Mouse (Mus musculus) embryonic facial prominence, embryonic 11.5 days (tissue): Measurements from ENCODE around the gene Olfr317. TPM values are rescaled to one million over a fixed set of nuclear protein-coding genes. Genes with fewer than 3 reads are reported as not detected.
"Not testable (repeated sequence)": the region's sequence is repeated elsewhere in the genome, so short reads cannot be mapped to it uniquely, and the experiment has no call there.

ENCODE experiments used
- ATAC-seq: fragments of 200-750 bp; cut with Nextera tagmentation; replicated peaks from 2 replicates; pipeline ENCODE4 v1.8.0; 2017; ENCODE audit warnings: low read depth; ENCODE audit not compliant: insufficient number of reproducible peaks, low FRiP score, low TSS enrichment
- DNase-seq: peaks from one replicate; pipeline ENCODE4 v3.0.0-alpha.2; 2015; ENCODE audit warnings: low spot score
- H3K27ac ChIP-seq: fragments of 300-500 bp; sonication (generic); replicated peaks from 2 replicates; pipeline ENCODE4 v1.5.1; 2014; ENCODE audit warnings: mild to moderate bottlenecking, low read depth, low read length, control low read depth
- H3K27me3 ChIP-seq: fragments of 300-500 bp; sonication (generic); 2 replicates; pipeline ENCODE4 v1.6.1; 2014; ENCODE audit warnings: mild to moderate bottlenecking, low read length, moderate library complexity, mixed read lengths; ENCODE audit not compliant: control insufficient read depth, insufficient read depth
- H3K36me3 ChIP-seq: fragments of 300-500 bp; sonication (generic); replicated peaks from 2 replicates; pipeline ENCODE4 v1.6.1; 2014; ENCODE audit warnings: low read depth, mild to moderate bottlenecking, low read length, moderate library complexity, mixed read lengths; ENCODE audit not compliant: control insufficient read depth, insufficient read depth
- H3K4me1 ChIP-seq: fragments of 300-500 bp; sonication (generic); 2 replicates; pipeline ENCODE4 v1.6.1; 2014; ENCODE audit warnings: low read length, mixed read lengths; ENCODE audit not compliant: control insufficient read depth, insufficient read depth
- H3K4me2 ChIP-seq: fragments of 300-500 bp; sonication (generic); 2 replicates; pipeline ENCODE4 v1.6.1; 2014; ENCODE audit warnings: low read depth, mild to moderate bottlenecking, control low read depth, low read length, moderate library complexity
- H3K4me3 ChIP-seq: fragments of 300-500 bp; sonication (generic); 2 replicates; pipeline ENCODE4 v1.5.1; 2014; ENCODE audit warnings: low read depth, low read length, control low read depth
- H3K9ac ChIP-seq: fragments of 300-500 bp; sonication (generic); replicated peaks from 2 replicates; pipeline ENCODE4 v1.6.1; 2014; ENCODE audit warnings: mild to moderate bottlenecking, control low read depth, low read length
- H3K9me3 ChIP-seq: fragments of 300-500 bp; sonication (generic); replicated peaks from 2 replicates; pipeline ENCODE4 v1.6.1; 2016; ENCODE audit warnings: mild to moderate bottlenecking, low read length, inconsistent platforms, mixed read lengths; ENCODE audit not compliant: control insufficient read depth
- WGBS: fragments of 180-500 bp; shearing (Covaris S2); extraction: QIAGEN DNeasy Blood & Tissue Kit; methylation state at CpG from one replicate; pipeline ENCODE4 v1.1.7; 2014; 5-methylcytosine and 5-hydroxymethylcytosine counted together
- polyA plus RNA-seq: library from polyadenylated mRNA; unstranded; fragments of >200 nt; fragmentation: Nextera tagmentation; extraction: Ambion mirVana; gene quantifications from 2 replicates; pipeline ENCODE4 v1.2.1, GENCODE M21; 2014

Gene Olfr317
- not detected in 2 replicates for polyA plus RNA-seq

DNA sequence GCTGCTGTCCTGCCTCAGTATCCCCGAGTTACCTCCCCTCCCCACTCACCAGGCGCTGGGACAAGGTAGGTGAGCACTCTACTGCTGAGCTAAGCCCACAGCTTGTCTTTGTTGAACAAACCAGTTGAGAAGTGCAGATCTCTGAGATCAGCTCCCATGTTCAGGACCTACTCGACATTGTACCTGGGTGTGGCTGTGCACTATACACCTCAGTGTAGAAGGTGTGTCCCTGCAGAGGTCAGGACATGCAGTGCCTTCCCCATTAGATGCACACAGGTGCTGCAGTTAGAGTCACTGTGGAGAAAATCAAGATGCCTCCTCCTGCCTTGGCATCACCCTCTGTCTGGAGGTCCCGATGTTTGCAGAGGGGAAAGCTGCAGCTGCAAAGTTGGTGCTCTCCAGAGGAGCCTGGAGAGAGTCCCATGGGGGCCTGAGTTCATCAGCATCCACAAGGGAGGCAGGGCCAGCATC, at the start of gene Olfr317:
Gene Olfr317, minus strand, starts transcription at position 421 of the 471 bp plus-strand sequence.
- H3K4me1 ChIP-seq, result no peaks in the 10 kb centered on the region
- H3K9me3 ChIP-seq, result no peaks in the 10 kb centered on the region
- WGBS, result 76% methylated on average over 4 of the region's 4 CpGs

DNA sequence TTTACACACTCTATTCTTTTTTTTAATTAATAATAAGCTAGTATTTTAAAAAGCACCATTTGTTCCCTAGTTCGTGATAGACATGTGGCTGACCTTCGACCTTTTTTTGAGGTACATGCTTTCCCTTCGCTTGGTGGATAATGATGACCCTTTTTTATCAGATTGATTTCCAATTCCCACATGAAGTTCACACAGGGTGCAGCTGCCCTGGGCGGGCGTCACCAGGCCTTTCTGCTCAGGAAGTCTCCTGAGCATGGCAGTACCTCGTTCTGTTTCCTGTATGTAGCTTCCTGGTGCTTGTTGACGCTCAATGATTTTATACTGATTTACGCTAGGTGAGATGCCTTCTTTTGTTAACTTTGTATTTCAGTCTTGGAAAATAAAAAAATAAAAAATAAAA, 49.3 kb upstream of the Olfr317 start:
- H3K36me3 ChIP-seq, result no peaks in the 10 kb centered on the region
- no peak overlapping the region for H3K9ac ChIP-seq
- WGBS, result 78% methylated on average over 8 of the region's 8 CpGs
- no peaks in the 10 kb centered on the region for H3K4me1 ChIP-seq
- DNase-seq (no peak), ATAC-seq (no peak)
- H3K9me3 ChIP-seq, result no peaks in the 10 kb centered on the region
- no peak overlapping the region for H3K4me2 ChIP-seq
- H3K27ac ChIP-seq, result no peak overlapping the region
- no peak overlapping the region for H3K4me3 ChIP-seq
- H3K27me3 ChIP-seq, result no peaks in the 10 kb centered on the region

More for the DNA sequence above, at the start of gene Olfr317:
- Histone ChIP-seq H3K27me3 (no peaks in the 10 kb centered on the region), H3K4me3 (no peak within 1 kb of the TSS), H3K9ac (no peak within 1 kb of the TSS), H3K4me2 (no peak within 1 kb of the TSS), H3K27ac (no peak within 1 kb of the TSS), H3K36me3 (no peaks in the 10 kb centered on the region)
- ATAC-seq, result no peak
- DNase-seq, result no peak

DNA sequence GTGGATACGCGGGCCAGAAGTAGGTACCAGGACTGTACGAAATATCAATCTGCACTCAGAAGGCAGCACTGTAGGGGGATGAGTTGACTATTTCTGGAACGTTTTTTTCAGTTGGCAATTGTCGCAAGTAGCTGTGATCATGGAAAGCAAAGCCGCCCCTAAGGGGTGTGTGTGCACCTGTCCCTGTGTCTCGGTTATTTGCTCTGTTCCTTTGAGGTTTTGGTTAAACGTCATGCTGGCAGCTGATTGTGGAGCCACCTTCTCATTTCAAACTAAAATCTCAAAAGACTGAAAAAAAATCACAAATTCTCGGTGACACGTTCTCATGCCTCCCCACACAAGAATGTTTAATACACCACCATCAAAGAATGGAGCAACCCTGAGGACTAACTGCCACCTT, 48.6 kb upstream of the Olfr317 start:
- H3K4me1 ChIP-seq, result no peaks in the 10 kb centered on the region
- no peaks in the 10 kb centered on the region for H3K36me3 ChIP-seq
- no peak overlapping the region for H3K4me2 ChIP-seq
- no peaks in the 10 kb centered on the region for H3K9me3 ChIP-seq
- no peaks in the 10 kb centered on the region for H3K27me3 ChIP-seq
- WGBS, result 90% methylated on average over 10 of the region's 10 CpGs
- DNase-seq (no peak), ATAC-seq (no peak)
- H3K27ac ChIP-seq, result no peak overlapping the region
- no peak overlapping the region for H3K4me3 ChIP-seq
- no peak overlapping the region for H3K9ac ChIP-seq

DNA sequence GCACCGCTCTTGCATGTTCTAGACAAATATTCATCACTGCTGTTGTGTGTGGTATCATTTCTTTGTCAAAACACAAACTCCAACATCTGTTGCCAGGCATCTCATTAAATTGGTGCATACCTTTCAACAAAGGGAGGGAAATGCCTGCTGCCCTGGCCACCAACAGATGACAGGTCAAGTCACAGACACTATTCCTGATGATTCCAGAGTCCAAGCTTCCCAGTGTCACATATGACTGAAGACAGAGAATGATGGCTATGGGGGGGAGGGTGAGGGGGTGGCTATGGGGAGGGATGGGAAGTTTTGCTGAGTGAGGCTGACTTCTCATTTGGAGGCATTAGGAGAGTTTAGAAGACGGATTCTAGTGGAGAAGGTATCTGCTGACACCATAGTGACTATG, 45.2 kb upstream of the Olfr317 start:
- no peak overlapping the region for H3K9ac ChIP-seq
- H3K4me2 ChIP-seq, result no peak overlapping the region
- no peaks in the 10 kb centered on the region for H3K36me3 ChIP-seq
- H3K27ac ChIP-seq, result no peak overlapping the region
- DNase-seq, result no peak
- no peak overlapping the region for H3K4me3 ChIP-seq
- H3K9me3 ChIP-seq, result no peaks in the 10 kb centered on the region
- WGBS, result 85% methylated on average over 2 of the region's 2 CpGs
- no peak for ATAC-seq
- H3K27me3 ChIP-seq, result no peaks in the 10 kb centered on the region
- no peaks in the 10 kb centered on the region for H3K4me1 ChIP-seq

DNA sequence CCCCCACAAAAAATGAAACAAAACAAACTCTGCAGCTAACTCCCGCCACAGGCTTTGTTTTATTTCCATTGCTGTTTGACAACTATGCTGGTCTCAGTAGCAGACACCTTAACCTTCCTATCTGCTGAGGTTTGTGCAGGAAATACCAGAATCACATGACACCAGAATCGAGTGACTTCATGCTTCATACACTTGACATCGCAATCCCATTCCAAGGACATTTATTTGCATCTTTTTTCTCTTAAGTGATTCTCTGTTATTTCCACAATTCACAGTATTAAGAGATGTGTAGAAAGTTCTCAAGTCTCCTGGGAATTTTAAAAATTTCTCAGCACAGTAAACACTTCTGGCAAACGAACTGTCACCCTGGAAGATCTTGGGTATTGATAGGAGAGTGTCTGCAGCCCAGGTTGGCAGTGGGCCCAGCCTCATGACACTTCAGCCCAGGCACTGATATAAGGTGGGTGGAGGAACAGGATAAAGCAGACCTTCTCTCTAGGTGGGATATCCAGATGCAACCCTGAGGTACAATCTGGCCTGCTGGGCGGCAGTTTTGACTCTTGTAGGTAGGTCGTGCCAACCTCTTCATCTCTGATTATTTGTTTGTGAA, 43.6 kb upstream of the Olfr317 start, which contains the start of gene Olfr314:
Gene Olfr314, plus strand, starts transcription at position 473 of the 610 bp plus-strand sequence.
- Histone ChIP-seq H3K9me3 (no peaks in the 10 kb centered on the region), H3K4me2 (no peak within 1 kb of the TSS), H3K9ac (no peak within 1 kb of the TSS), H3K4me3 (no peak within 1 kb of the TSS), H3K4me1 (no peaks in the 10 kb centered on the region), H3K36me3 (no peaks in the 10 kb centered on the region), H3K27ac (no peak within 1 kb of the TSS), H3K27me3 (no peaks in the 10 kb centered on the region)
- DNase-seq (no peak), ATAC-seq (no peak)
- 76% methylated on average over 6 of the region's 6 CpGs for WGBS

DNA sequence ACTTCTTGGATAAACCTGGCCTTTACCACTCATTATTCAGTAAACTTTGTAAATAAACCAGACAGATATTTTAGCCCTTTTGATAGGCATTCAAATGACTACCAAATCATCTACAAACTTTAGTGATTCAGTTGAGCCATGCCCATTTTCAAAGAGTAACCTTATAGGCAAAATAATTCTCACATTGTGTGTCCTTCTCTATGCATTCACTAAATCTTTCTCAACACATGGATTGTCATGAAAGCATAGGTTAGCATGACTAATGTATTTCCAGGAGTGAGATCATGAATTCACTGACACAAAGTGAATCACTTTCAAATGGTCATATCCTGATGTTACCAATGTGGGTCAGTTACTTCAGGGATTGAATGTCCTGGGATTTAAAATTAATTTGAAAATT, 33.9 kb upstream of the Olfr317 start, which contains the start of gene Olfr315:
Gene Olfr315, plus strand, starts transcription at position 301 of the 400 bp plus-strand sequence.
- DNase-seq (no peak), ATAC-seq (no peak)
- Histone ChIP-seq H3K27ac (no peak within 1 kb of the TSS), H3K9ac (no peak within 1 kb of the TSS), H3K4me2 (no peak within 1 kb of the TSS), H3K27me3 (no peaks in the 10 kb centered on the region), H3K4me3 (no peak within 1 kb of the TSS), H3K4me1 (no peaks in the 10 kb centered on the region), H3K36me3 (no peaks in the 10 kb centered on the region), H3K9me3 (no peaks in the 10 kb centered on the region)

DNA sequence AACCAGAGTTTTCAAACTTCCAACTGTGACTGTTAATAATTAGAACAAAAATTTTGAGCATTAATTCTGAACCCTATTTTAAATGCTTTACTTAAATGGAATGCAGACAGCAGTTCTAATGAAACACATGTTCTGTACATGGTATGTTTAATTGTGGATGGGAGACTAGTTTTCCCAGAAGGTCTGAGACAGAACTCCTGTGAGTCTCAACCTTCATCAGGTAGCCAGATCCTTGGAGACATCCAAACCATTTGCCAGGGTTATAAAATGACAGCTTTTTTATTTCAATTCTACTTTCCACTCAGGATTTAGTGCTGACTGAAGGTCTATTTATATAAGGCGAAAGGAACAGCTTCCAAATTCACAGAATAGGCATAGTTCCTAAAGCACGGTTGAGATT, 13.4 kb upstream of the Olfr317 start, which contains the start of gene Olfr316:
Gene Olfr316, plus strand, starts transcription at position 301 of the 400 bp plus-strand sequence.
- no peak for DNase-seq
- Histone ChIP-seq H3K4me3 (no peak within 1 kb of the TSS), H3K36me3 (no peaks in the 10 kb centered on the region), H3K4me1 (no peaks in the 10 kb centered on the region), H3K9me3 (no peaks in the 10 kb centered on the region), H3K9ac (no peak within 1 kb of the TSS), H3K4me2 (no peak within 1 kb of the TSS), H3K27ac (no peak within 1 kb of the TSS), H3K27me3 (no peaks in the 10 kb centered on the region)
- 89% methylated on average over 2 of the region's 2 CpGs for WGBS
- no peak for ATAC-seq

DNA sequence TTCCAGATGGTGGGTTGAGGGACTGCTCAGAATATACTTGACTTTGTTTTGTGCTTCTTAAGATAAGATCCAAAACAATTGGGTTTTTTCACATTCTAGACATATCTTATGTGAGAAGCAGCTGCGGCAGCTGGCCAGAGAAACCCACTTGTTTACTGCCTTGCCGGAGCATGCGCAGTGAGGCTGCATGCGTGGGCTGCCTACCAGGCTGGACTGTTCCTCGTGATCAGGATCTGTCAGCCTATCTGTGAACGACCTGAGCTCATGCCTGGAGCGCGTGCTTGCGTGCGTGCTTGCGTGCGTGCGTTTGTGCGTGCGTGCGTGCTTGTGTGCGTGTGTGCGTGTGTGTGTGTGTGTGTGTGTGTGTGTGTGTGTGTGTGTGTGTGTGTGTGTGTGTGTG, 12.1 kb upstream of the Olfr317 start:
- WGBS, result 81% methylated on average over 18 of the region's 18 CpGs
- not testable (repeated sequence) for ATAC-seq, H3K9me3 ChIP-seq, H3K9ac ChIP-seq, H3K27me3 ChIP-seq, H3K4me2 ChIP-seq, H3K36me3 ChIP-seq, DNase-seq, H3K4me1 ChIP-seq, H3K27ac ChIP-seq, H3K4me3 ChIP-seq
